Mouse (Mus musculus) layer of hippocampus, adult 11-12 months (tissue): ENCODE measurements around the gene Ccdc74a.

Experiments
- DNase-seq: peaks from one replicate; pipeline ENCODE4 v3.0.0; 2022; ENCODE audit warnings: low spot score

Ccdc74a gene

GRCm38 (mm10) chr16:17641301-17641700 is 5.0 kb upstream of the Ccdc74a start:
- DNase-seq: no peak

- DNase-seq: peak; percentile 60
These were observed 4.0 kb upstream of the Ccdc74a start for GRCm38 (mm10) chr16:17642311-17642710.

GRCm38 (mm10) chr16:17643437-17643990 is 2.8 kb upstream of the Ccdc74a start:
- DNase-seq: no peak

GRCm38 (mm10) chr16:17647156-17647555 is 886 bp downstream of the Ccdc74a start:
- no peak for DNase-seq

GRCm38 (mm10) chr16:17647566-17648340 is 1.5 kb downstream of the Ccdc74a start:
- no peak for DNase-seq

- DNase-seq: peak; percentile 55
These were observed 3.8 kb downstream of the Ccdc74a start for GRCm38 (mm10) chr16:17649925-17650605.

GRCm38 (mm10) chr16:17650711-17651110 is 4.4 kb downstream of the Ccdc74a start:
- DNase-seq: no peak

- no peak for DNase-seq
These were observed 6.3 kb downstream of the Ccdc74a start for GRCm38 (mm10) chr16:17652607-17653006.

- DNase-seq: no peak
These were observed 7.3 kb downstream of the Ccdc74a start for GRCm38 (mm10) chr16:17653601-17654000.

GRCm38 (mm10) chr16:17654188-17654795 is 8.0 kb downstream of the Ccdc74a start:
- no peak for DNase-seq

- DNase-seq: no peak
These were observed 10.1 kb downstream of the Ccdc74a start for GRCm38 (mm10) chr16:17656212-17656871.

- no peak for DNase-seq
These were observed 19.3 kb downstream of the Ccdc74a start for GRCm38 (mm10) chr16:17665568-17665967.

- DNase-seq: no peak
These were observed 23.6 kb downstream of the Ccdc74a start for GRCm38 (mm10) chr16:17669886-17670285.

GRCm38 (mm10) chr16:17694860-17695259 is 48.6 kb downstream of the Ccdc74a start:
- DNase-seq: no peak
